Mouse (Mus musculus) liver, postnatal 0 days (tissue): ENCODE data around the gene Sowahc. TPM values are rescaled to one million over a fixed set of nuclear protein-coding genes. Genes with fewer than 3 reads are reported as not detected.

Experiments
- ATAC-seq: fragments of 200-750 bp; cut with Nextera tagmentation; 2 replicates; pipeline ENCODE4 v1.8.0; 2017; ENCODE audit warnings: mild to moderate bottlenecking, moderate library complexity
- DNase-seq: peaks from one replicate; pipeline ENCODE4 v3.0.0-alpha.2; 2016
- H3K27ac ChIP-seq: fragments of 300-500 bp; sonication (generic); 2 replicates; pipeline ENCODE4 v1.5.1; 2014; ENCODE audit warnings: antibody characterized with exemption, moderate library complexity, mild to moderate bottlenecking, low read depth
- H3K27me3 ChIP-seq: fragments of 300-500 bp; sonication (generic); 2 replicates; pipeline ENCODE4 v1.6.1; 2014; ENCODE audit warnings: low read length, control low read depth, mixed read lengths; ENCODE audit not compliant: insufficient read depth
- H3K36me3 ChIP-seq: fragments of 300-500 bp; sonication (generic); replicated peaks from 2 replicates; pipeline ENCODE4 v1.6.1; 2014; ENCODE audit warnings: mild to moderate bottlenecking, control low read depth, low read length, moderate library complexity, mixed read lengths; ENCODE audit not compliant: insufficient read depth
- H3K4me1 ChIP-seq: fragments of 300-500 bp; sonication (generic); 2 replicates; pipeline ENCODE4 v1.6.1; 2014; ENCODE audit warnings: antibody characterized with exemption, mild to moderate bottlenecking, control low read depth; ENCODE audit not compliant: insufficient read depth
- H3K4me2 ChIP-seq: fragments of 300-500 bp; sonication (generic); 2 replicates; pipeline ENCODE4 v1.6.1; 2014; ENCODE audit warnings: low read depth, mild to moderate bottlenecking, low read length, moderate library complexity, mixed read lengths
- H3K4me3 ChIP-seq: fragments of 300-500 bp; sonication (generic); 2 replicates; pipeline ENCODE4 v1.5.1; 2014; ENCODE audit warnings: low read depth, low read length
- H3K9ac ChIP-seq: fragments of 300-500 bp; sonication (generic); replicated peaks from 2 replicates; pipeline ENCODE4 v1.6.1; 2014; ENCODE audit warnings: mild to moderate bottlenecking, moderate library complexity
- H3K9me3 ChIP-seq: fragments of 300-500 bp; sonication (generic); 2 replicates; pipeline ENCODE4 v1.6.1; 2016; ENCODE audit warnings: mild to moderate bottlenecking, control low read depth, low read length, mixed read lengths
- CTCF ChIP-seq: sonication (generic); IDR thresholded peaks from 2 replicates; pipeline ENCODE4 v1.5.1; 2016; ENCODE audit warnings: antibody characterized with exemption, low read depth
- EP300 ChIP-seq: IDR thresholded peaks from 2 replicates; pipeline ENCODE4 v1.6.1; 2016; ENCODE audit warnings: antibody characterized with exemption, low read depth, mild to moderate bottlenecking
- WGBS: fragments of 180-500 bp; shearing (Covaris S2); extraction: QIAGEN DNeasy Blood & Tissue Kit; methylation state at CpG from one replicate; pipeline ENCODE4 v1.1.7; 2014; ENCODE audit not compliant: insufficient replicate concordance; 5-methylcytosine and 5-hydroxymethylcytosine counted together
- polyA plus RNA-seq: library from polyadenylated mRNA; unstranded; fragments of >200 nt; fragmentation: Nextera tagmentation; extraction: Ambion mirVana; gene quantifications from 2 replicates; pipeline ENCODE4 v1.2.1, GENCODE M21; 2015

Sowahc gene
- polyA plus RNA-seq, 1 experiment from 2014 or later = 1.6 TPM

DNA sequence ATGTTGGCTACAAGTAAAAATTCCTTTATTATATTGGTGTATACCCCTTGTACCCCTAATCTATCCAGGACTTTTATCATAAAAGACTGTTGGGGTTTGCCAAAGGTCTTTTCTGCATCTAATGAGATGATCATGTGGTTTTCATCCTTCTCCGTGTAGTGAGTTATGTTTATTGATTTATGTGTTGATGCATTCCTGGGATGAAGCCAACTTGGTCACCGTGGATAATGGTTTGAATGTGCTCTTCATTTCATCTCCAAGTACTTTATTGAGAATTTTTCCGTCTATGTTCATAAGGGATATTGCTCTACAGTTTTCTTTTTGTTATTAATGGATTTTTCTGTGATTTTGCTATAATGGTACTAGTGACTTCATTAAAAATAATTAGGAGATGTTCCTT lies 27.8 kb downstream of the Sowahc start:
- DNase-seq = no peak
- WGBS = 74% methylated on average over 3 of the region's 3 CpGs

DNA sequence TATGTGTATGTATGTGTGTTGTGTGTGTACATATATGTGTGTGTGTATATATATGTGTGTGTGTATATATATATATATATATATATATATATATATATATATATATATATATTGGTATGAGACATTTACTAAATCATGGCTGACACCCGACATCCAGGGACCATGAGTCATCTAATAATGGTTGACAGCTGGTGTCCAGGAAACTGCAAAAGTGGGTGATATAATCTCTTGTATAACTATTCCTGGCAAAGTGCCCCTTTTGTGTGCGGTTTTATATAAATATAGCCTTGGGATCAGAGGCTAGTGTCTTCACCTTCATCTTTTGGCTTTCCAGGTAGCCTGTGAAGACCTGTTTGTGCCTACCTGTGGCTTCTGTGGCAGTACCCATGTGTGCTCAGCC lies 28.9 kb downstream of the Sowahc start:
- TF ChIP-seq EP300 (no peak), CTCF (no peak)
- DNase-seq (no peak), ATAC-seq (no peak)
- Histone ChIP-seq H3K27me3 (no peaks in the 10 kb centered on the region), H3K36me3 (no peaks in the 10 kb centered on the region), H3K9ac (no peak overlapping the region), H3K9me3 (no peaks in the 10 kb centered on the region), H3K4me2 (no peak overlapping the region), H3K4me3 (no peak overlapping the region), H3K4me1 (no peaks in the 10 kb centered on the region), H3K27ac (no peak overlapping the region)
- 62% methylated on average over 2 of the region's 2 CpGs for WGBS

More for the DNA sequence above, 27.8 kb downstream of the Sowahc start:
- H3K36me3 ChIP-seq = no peaks in the 10 kb centered on the region
- ATAC-seq = no peak
- H3K4me1 ChIP-seq = no peaks in the 10 kb centered on the region
- no peak overlapping the region for H3K27ac ChIP-seq
- no peak overlapping the region for H3K9ac ChIP-seq
- H3K4me2 ChIP-seq = no peak overlapping the region
- no peak overlapping the region for H3K4me3 ChIP-seq
- no peak for TF ChIP-seq EP300
- TF ChIP-seq CTCF = no peak
- H3K9me3 ChIP-seq = no peaks in the 10 kb centered on the region
- no peaks in the 10 kb centered on the region for H3K27me3 ChIP-seq

DNA sequence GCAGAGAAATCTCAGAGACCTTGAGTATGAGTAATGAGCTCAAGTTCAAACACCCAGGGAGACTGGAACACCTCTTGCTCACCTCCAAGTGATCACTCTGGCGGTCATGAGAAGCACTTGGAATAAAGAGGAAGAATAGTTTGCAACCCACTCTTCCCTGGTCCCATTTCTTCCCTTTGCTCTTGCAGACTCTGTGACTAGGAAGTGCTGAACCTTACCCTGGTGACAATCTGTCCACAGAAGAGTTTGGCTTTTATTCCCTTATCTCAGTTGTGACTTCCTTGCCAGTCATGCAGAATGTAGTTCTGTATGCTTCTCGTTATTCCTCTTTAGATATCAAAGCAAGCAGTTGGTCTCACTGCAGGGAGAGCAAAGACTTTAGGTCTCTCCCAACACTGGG lies 30.2 kb downstream of the Sowahc start:
- Histone ChIP-seq H3K36me3 (no peaks in the 10 kb centered on the region), H3K4me2 (no peak overlapping the region), H3K27me3 (no peaks in the 10 kb centered on the region), H3K4me3 (no peak overlapping the region), H3K9ac (no peak overlapping the region), H3K4me1 (no peaks in the 10 kb centered on the region), H3K9me3 (no peaks in the 10 kb centered on the region), H3K27ac (no peak overlapping the region)
- ATAC-seq = no peak
- no peak for DNase-seq
- TF ChIP-seq EP300 (no peak), CTCF (no peak)
- WGBS = 36% methylated on average over 2 of the region's 2 CpGs

DNA sequence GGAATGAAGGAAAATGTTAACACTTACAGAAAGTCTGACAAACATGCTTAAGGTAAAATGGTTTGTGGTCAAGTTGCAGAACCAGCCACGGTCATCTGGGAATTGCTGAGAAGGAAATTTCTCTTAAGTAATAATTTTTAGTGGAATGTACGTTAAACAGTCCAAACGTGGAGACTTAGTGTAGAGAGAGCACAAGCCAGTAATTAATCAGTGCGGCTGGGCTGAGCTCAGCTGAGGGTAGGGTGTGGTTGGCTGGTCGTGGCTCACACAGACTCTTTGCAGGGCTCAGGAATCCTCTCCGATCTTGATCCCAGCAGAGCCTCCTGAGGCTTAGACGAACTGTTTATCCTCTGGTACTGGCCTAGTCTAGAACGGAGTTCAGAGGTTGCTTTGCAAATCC lies 30.6 kb downstream of the Sowahc start:
- H3K4me3 ChIP-seq = no peak overlapping the region
- no peak for TF ChIP-seq CTCF
- ATAC-seq (no peak), DNase-seq (no peak)
- H3K9me3 ChIP-seq = no peaks in the 10 kb centered on the region
- H3K36me3 ChIP-seq = no peaks in the 10 kb centered on the region
- H3K27ac ChIP-seq = no peak overlapping the region
- H3K9ac ChIP-seq = no peak overlapping the region
- H3K4me1 ChIP-seq = no peaks in the 10 kb centered on the region
- 56% methylated on average over 8 of the region's 8 CpGs for WGBS
- no peaks in the 10 kb centered on the region for H3K27me3 ChIP-seq
- H3K4me2 ChIP-seq = no peak overlapping the region

DNA sequence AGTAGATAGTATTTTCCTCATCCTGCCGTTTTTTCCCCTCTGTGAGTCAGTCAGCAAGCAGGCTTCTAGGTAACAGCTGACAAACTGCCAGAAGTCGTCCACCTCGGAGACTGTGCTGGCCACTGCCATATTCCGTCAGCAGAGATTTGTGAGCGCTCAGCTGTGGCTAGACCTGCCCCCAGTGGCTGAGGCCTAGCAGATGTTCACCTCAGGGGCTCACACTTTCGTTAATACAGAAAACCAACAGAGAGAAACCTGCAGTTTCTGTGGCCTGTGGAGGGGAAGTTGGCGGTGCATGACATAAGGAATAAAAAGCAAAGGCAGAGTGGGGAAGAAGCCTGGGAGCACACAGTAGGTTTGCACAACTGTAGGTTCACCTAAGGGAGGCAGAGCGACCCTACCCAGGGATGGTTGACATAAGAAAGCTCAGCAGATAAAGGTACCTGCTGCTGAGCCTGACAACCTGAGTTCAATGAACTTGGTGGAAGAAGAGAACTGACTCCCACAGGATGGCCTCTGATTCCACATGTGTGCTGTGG lies 31.9 kb downstream of the Sowahc start:
- Histone ChIP-seq H3K4me3 (no peak overlapping the region), H3K27me3 (no peaks in the 10 kb centered on the region), H3K9me3 (no peaks in the 10 kb centered on the region), H3K36me3 (no peaks in the 10 kb centered on the region), H3K27ac (no peak overlapping the region), H3K4me2 (no peak overlapping the region), H3K4me1 (no peaks in the 10 kb centered on the region), H3K9ac (no peak overlapping the region)
- 64% methylated on average over 8 of the region's 8 CpGs for WGBS
- TF ChIP-seq EP300 = no peak
- no peak for TF ChIP-seq CTCF
- DNase-seq (no peak), ATAC-seq (no peak)

DNA sequence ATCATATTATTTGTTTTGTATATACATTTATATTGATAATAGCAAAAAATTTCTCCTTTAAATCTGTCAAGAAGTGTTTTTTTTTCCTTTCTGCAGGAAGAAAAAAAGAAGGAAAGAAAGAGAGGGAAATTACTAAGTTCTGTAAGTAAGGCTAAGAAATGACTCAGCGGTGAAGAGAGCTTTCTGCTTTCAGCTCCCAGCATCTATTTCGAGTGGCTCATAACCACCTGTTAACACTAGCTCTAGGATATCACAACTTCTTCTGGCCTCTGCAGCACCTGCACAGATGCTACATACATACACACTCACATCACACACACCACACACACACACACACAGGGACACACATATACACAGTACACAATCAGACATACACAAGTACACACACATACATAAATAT lies 34.8 kb downstream of the Sowahc start:
- no peak overlapping the region for H3K9ac ChIP-seq
- no peaks in the 10 kb centered on the region for H3K9me3 ChIP-seq
- H3K4me3 ChIP-seq = no peak overlapping the region
- WGBS = 82% methylated on average over 2 of the region's 2 CpGs
- H3K27me3 ChIP-seq = no peaks in the 10 kb centered on the region
- H3K4me2 ChIP-seq = no peak overlapping the region
- H3K27ac ChIP-seq = no peak overlapping the region
- H3K4me1 ChIP-seq = no peaks in the 10 kb centered on the region; the same call in 1 of the 2 replicates
- DNase-seq (no peak), ATAC-seq (no peak)
- TF ChIP-seq EP300 (no peak), CTCF (no peak)
- no peaks in the 10 kb centered on the region for H3K36me3 ChIP-seq

DNA sequence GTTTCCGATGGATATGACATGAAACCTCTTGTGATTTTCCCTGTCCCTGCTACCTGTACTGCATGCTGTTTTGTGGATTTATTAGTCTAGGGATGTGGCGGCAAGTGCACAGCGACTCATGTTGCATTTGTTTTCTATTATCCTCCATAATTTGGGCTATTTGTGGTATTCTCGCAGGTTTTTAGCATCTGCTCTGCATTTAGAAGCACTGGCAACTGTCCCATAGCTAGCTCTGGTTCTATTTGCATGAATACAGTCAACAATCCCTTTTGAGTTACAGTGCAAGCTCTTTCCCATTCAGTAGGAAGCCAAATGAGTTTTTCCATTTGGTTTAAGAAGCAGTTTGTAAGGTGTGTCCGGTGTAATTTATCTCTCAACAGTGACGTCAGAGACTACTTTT lies 37.8 kb downstream of the Sowahc start:
- H3K4me1 ChIP-seq = peaks cover 14% of the 10 kb centered on the region
- H3K36me3 ChIP-seq = no peaks in the 10 kb centered on the region
- H3K4me2 ChIP-seq = no peak overlapping the region
- no peaks in the 10 kb centered on the region for H3K9me3 ChIP-seq
- WGBS = 85% methylated on average over 6 of the region's 6 CpGs
- DNase-seq = no peak
- H3K4me3 ChIP-seq = no peak overlapping the region
- H3K27ac ChIP-seq = no peak overlapping the region
- TF ChIP-seq EP300 (no peak), CTCF (no peak)
- no peak for ATAC-seq
- no peak overlapping the region for H3K9ac ChIP-seq
- no peaks in the 10 kb centered on the region for H3K27me3 ChIP-seq
